Mouse (Mus musculus) C2C12 (cell line): ENCODE measurements around the gene Trip11.
"Not testable (repeated sequence)": the region's sequence is repeated elsewhere in the genome, so short reads cannot be mapped to it uniquely, and the experiment has no call there.

Source experiments
- CEBPB ChIP-seq: IDR thresholded peaks from one replicate; pipeline ENCODE4 v1.6.1; 2011; ENCODE audit warnings: low read depth, mild to moderate bottlenecking, control low read depth, moderate library complexity
- CTCF ChIP-seq: IDR thresholded peaks from one replicate; pipeline ENCODE4 v1.5.1; 2011; ENCODE audit not compliant: control insufficient read depth, insufficient read depth, insufficient read length
- FOSL1 ChIP-seq: IDR thresholded peaks from one replicate; pipeline ENCODE4 v1.8.0; 2011; ENCODE audit warnings: mild to moderate bottlenecking, low read length; ENCODE audit not compliant: poor library complexity, insufficient read depth, severe bottlenecking
- MAX ChIP-seq: IDR thresholded peaks from one replicate; pipeline ENCODE4 v1.6.1; 2011; ENCODE audit warnings: mild to moderate bottlenecking, control low read depth
- USF1 ChIP-seq: IDR thresholded peaks from one replicate; pipeline ENCODE4 v1.6.1; 2011; ENCODE audit warnings: low read depth, mild to moderate bottlenecking, control low read depth, moderate library complexity

DNA sequence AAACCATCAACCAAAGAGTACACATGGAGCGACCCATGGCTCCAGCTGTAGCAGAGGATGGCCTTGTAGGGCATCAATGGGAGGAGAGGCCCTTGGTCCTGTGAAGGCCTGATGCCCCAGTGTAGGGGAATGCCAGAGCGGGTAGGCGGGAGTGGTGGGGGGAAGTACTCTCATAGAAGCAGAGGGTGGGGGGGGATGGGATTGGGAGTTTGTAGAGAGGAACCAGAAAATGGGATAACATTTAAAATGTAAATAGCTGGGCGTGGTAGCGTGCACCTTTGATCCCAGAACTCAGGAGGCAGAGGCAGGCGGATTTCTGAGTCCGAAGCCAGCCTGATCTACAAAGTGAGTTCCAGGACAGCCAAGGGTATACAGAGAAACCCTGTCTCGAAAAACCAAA lies 42.8 kb upstream of the Trip11 start:
- TF ChIP-seq USF1, CTCF, FOSL1, MAX, CEBPB: not testable (repeated sequence)
